Mouse (Mus musculus): ENCODE results near the gene Rhobtb1. TPM values are rescaled to one million over a fixed set of nuclear protein-coding genes. Genes with fewer than 3 reads are reported as not detected.
A peak's percentile ranks its signal among the peaks of the same experiment; 100 is the strongest.

Gene Rhobtb1
- total RNA-seq, 2 experiments from 2014 or later = 18.5 to 18.8 TPM

- DNase-seq (ENCODE audit: low spot score in 2 of 2) = peak; percentile 57 to 64
Measured at GRCm38 (mm10) chr10:69320667-69321518, 169.7 kb downstream of the Rhobtb1 start.

- no peak for DNase-seq (ENCODE audit: low spot score in 2 of 2)
Measured at GRCm38 (mm10) chr10:69321519-69322035, 170.3 kb downstream of the Rhobtb1 start.

- DNase-seq (ENCODE audit: low spot score in 2 of 2) = no peak
Measured at GRCm38 (mm10) chr10:69323986-69324385, 172.8 kb downstream of the Rhobtb1 start.

- no peak for DNase-seq (ENCODE audit: low spot score in 2 of 2)
Measured at GRCm38 (mm10) chr10:69324816-69325215, 173.6 kb downstream of the Rhobtb1 start.

- no peak for DNase-seq (ENCODE audit: low spot score in 2 of 2)
Measured at GRCm38 (mm10) chr10:69326433-69326832, 175.2 kb downstream of the Rhobtb1 start.

GRCm38 (mm10) chr10:69327362-69327761, 176.1 kb downstream of the Rhobtb1 start:
- DNase-seq (ENCODE audit: low spot score in 2 of 2) = no peak

GRCm38 (mm10) chr10:69328029-69328655, 176.9 kb downstream of the Rhobtb1 start:
- DNase-seq (ENCODE audit: low spot score in 2 of 2) = no peak

GRCm38 (mm10) chr10:69328656-69329046, 177.4 kb downstream of the Rhobtb1 start:
- DNase-seq (ENCODE audit: low spot score in 2 of 2) = no peak

- DNase-seq (ENCODE audit: low spot score in 2 of 2) = no peak
Measured at GRCm38 (mm10) chr10:69331231-69331630, 180.0 kb downstream of the Rhobtb1 start.

- no peak for DNase-seq (ENCODE audit: low spot score in 2 of 2)
Measured at GRCm38 (mm10) chr10:69333212-69333611, 182.0 kb downstream of the Rhobtb1 start.

- no peak for DNase-seq (ENCODE audit: low spot score in 2 of 2)
Measured at GRCm38 (mm10) chr10:69334271-69335194, 183.3 kb downstream of the Rhobtb1 start.

GRCm38 (mm10) chr10:69335195-69335536, 183.9 kb downstream of the Rhobtb1 start:
- DNase-seq (ENCODE audit: low spot score in 2 of 2) = no peak

GRCm38 (mm10) chr10:69335611-69336010, 184.4 kb downstream of the Rhobtb1 start:
- DNase-seq (ENCODE audit: low spot score in 2 of 2) = no peak

GRCm38 (mm10) chr10:69336219-69336618, 185.0 kb downstream of the Rhobtb1 start:
- no peak for DNase-seq (ENCODE audit: low spot score in 2 of 2)

- DNase-seq (ENCODE audit: low spot score in 2 of 2) = no peak
Measured at GRCm38 (mm10) chr10:69340001-69340400, 188.8 kb downstream of the Rhobtb1 start.

Other genes starting within 250 kb of the Rhobtb1 start
- gene A930033H14Rik, start 61.7 kb downstream of the Rhobtb1 start, total RNA-seq (2021) = 1 to 10 TPM; 6.6 to 7.7 TPM
- 10 to 100 TPM; 79.6 to 84.1 TPM for gene Cdk1, start 201.5 kb downstream of the Rhobtb1 start, total RNA-seq (2021)
- 10 to 100 TPM; 37.4 to 54.2 TPM for gene Ank3, start 247.3 kb downstream of the Rhobtb1 start, total RNA-seq (2021)